In genomic region chr6:117550930-117551329, GRCm38 (mm10) we compare ENCODE assay signal across 24 mouse cellular contexts.
DNase-seq lines count a peak whose midpoint lies in the region; ATAC-seq and TF ChIP-seq lines count a peak whose summit lies in the region.
"Had no signal": no experiment of that assay in that cellular context is flagged by ENCODE, and none has a peak within 500 bp of the region (broad histone marks: within the 10 kb centered on the region; RNA-seq: fewer than 3 reads in every experiment).

No protein-coding gene starts in this region.

- no peak for DNase-seq in gastrocnemius, adult 2 months
- no peak for DNase-seq in gastrocnemius, postnatal 36 days
- DNase-seq in kidney, postnatal 10 days, result peak; percentile 39
- DNase-seq in kidney, adult 11 months, result no peak
- DNase-seq in lung, postnatal 0 days (ENCODE audit: low spot score), result no peak
- DNase-seq in lung, postnatal 36 days, result peak; percentile 45
- no peak for DNase-seq in layer of hippocampus, adult 18-20 months (ENCODE audit: low spot score in 2 of 2)
- DNase-seq: adrenal gland, postnatal 10 days; B cell, adult 2 months; cerebellum, adult 11 months; cerebellum, adult 8-10 months; cerebellum, postnatal 14 days; embryo, embryonic 11 days; gastrocnemius, postnatal 14 days had no signal

- peak overlapping the region; percentile 75 for H3K27ac ChIP-seq in gastrocnemius, adult 2 months
- H3K27ac ChIP-seq in lung, postnatal 0 days (ENCODE audit: low read length), result no peak overlapping the region
- H3K27ac ChIP-seq in midbrain, embryonic 13.5 days, result no peak overlapping the region
- H3K27ac ChIP-seq: embryonic facial prominence, embryonic 13.5 days; forebrain, embryonic 12.5 days; hindbrain, embryonic 10.5 days; hindbrain, embryonic 14.5 days had no signal

- intact Hi-C loops in gastrocnemius, adult 2 months (cut with DNase I), result no loop called here
- intact Hi-C loops in gastrocnemius, postnatal 36 days (cut with DNase I), result no loop called here

- no peak overlapping the region for H3K4me2 ChIP-seq in lung, postnatal 0 days (replicated peaks; ENCODE audit: low read depth, low read length)
- H3K4me2 ChIP-seq in midbrain, embryonic 13.5 days (replicated peaks), result no peak overlapping the region
- H3K4me2 ChIP-seq: embryonic facial prominence, embryonic 13.5 days; forebrain, embryonic 12.5 days; heart, embryonic 11.5 days; heart, embryonic 15.5 days; hindbrain, embryonic 14.5 days had no signal

- H3K36me3 ChIP-seq in lung, postnatal 0 days (ENCODE audit: insufficient read depth, low read length), result no peaks in the 10 kb centered on the region
- H3K36me3 ChIP-seq in midbrain, embryonic 13.5 days, result no peaks in the 10 kb centered on the region
- H3K36me3 ChIP-seq: embryonic facial prominence, embryonic 13.5 days; forebrain, embryonic 12.5 days; G1E; heart, embryonic 15.5 days; hindbrain, embryonic 10.5 days had no signal

- H3K9me3 ChIP-seq in lung, postnatal 0 days (ENCODE audit: low read length), result no peaks in the 10 kb centered on the region
- no peaks in the 10 kb centered on the region for H3K9me3 ChIP-seq in midbrain, embryonic 13.5 days
- H3K9me3 ChIP-seq: embryonic facial prominence, embryonic 13.5 days; forebrain, embryonic 12.5 days; heart, embryonic 15.5 days; hindbrain, embryonic 10.5 days had no signal

- no peak for TF ChIP-seq CTCF in gastrocnemius, adult 2 months (IDR thresholded peaks at IDR 0.05)
- 0 out of 2 replicates have a peak, but pooled peaks have one; percentile 19 for TF ChIP-seq CTCF in lung, postnatal 0 days (IDR thresholded peaks at IDR 0.05)

- ATAC-seq in lung, postnatal 0 days, result peak; percentile 55
- no peak for ATAC-seq in midbrain, embryonic 13.5 days
- ATAC-seq: CD4-positive, CD25-positive, alpha-beta regulatory T cell, adult 4 months; forebrain, embryonic 16.5 days had no signal

- H3K4me3 ChIP-seq in gastrocnemius, adult 2 months, result no peak overlapping the region
- no peak overlapping the region for H3K4me3 ChIP-seq in lung, postnatal 0 days (ENCODE audit: low read depth, low read length)
- no peak overlapping the region for H3K4me3 ChIP-seq in midbrain, embryonic 13.5 days (replicated peaks)
- H3K4me3 ChIP-seq: embryonic facial prominence, embryonic 13.5 days; forebrain, embryonic 12.5 days; heart, embryonic 15.5 days; hindbrain, embryonic 10.5 days had no signal

- H3K9ac ChIP-seq in lung, postnatal 0 days (replicated peaks; ENCODE audit: low read depth), result no peak overlapping the region
- no peak overlapping the region for H3K9ac ChIP-seq in midbrain, embryonic 13.5 days (replicated peaks)
- H3K9ac ChIP-seq: embryonic facial prominence, embryonic 13.5 days; forebrain, embryonic 12.5 days; heart, embryonic 15.5 days; hindbrain, embryonic 14.5 days had no signal

- WGBS in lung, postnatal 0 days, result 71% methylated on average over 7 of the region's 7 CpGs
- 95% methylated on average over 7 of the region's 7 CpGs for WGBS in midbrain, embryonic 13.5 days

- no peak for TF ChIP-seq EP300 in lung, postnatal 0 days (IDR thresholded peaks at IDR 0.05)

- H3K4me1 ChIP-seq in lung, postnatal 0 days (ENCODE audit: insufficient read depth, low read depth, low read length), result no peaks in the 10 kb centered on the region
- H3K4me1 ChIP-seq in midbrain, embryonic 13.5 days (replicated peaks), result peaks cover 9% of the 10 kb centered on the region

- H3K27me3 ChIP-seq in lung, postnatal 0 days (replicated peaks; ENCODE audit: insufficient read depth, low read length), result no peaks in the 10 kb centered on the region
- no peaks in the 10 kb centered on the region for H3K27me3 ChIP-seq in midbrain, embryonic 13.5 days
- H3K27me3 ChIP-seq: embryonic facial prominence, embryonic 13.5 days; heart, embryonic 15.5 days had no signal

Comparison
In these comparisons a context has a peak if more than half of its experiments do, and no peak if none do; other contexts are left out.
1. DNase-seq: peak in kidney, postnatal 10 days (single experiment) and lung, postnatal 36 days (single experiment); none in gastrocnemius, adult 2 months (single experiment), gastrocnemius, postnatal 36 days (0 of 2), kidney, adult 11 months (single experiment), lung, postnatal 0 days (single experiment) and layer of hippocampus, adult 18-20 months (0 of 2).